Mouse (Mus musculus): Measurements from ENCODE around the gene Cebpb. TPM values are rescaled to one million over a fixed set of nuclear protein-coding genes. Genes with fewer than 3 reads are reported as not detected.

Cebpb gene
- polyA plus RNA-seq, 1 experiment from 2014 or later = 5.7 TPM

GRCm38 (mm10) chr2:167687651-167688101 is 1.0 kb upstream of the Cebpb start:
- H3K9ac ChIP-seq = no peak overlapping the region
- H3K4me1 ChIP-seq = peaks cover 36% of the 10 kb centered on the region
- peaks cover 25% of the 10 kb centered on the region for H3K27me3 ChIP-seq
- WGBS = 60% methylated on average over 11 of the region's 11 CpGs
- H3K36me3 ChIP-seq = no peaks in the 10 kb centered on the region
- no peak for ATAC-seq (replicated peaks; ENCODE audit: low FRiP score)
- H3K9me3 ChIP-seq (replicated peaks) = no peaks in the 10 kb centered on the region
- H3K27ac ChIP-seq = no peak overlapping the region
- no peak overlapping the region for H3K4me2 ChIP-seq
- no peak overlapping the region for H3K4me3 ChIP-seq (replicated peaks)

GRCm38 (mm10) chr2:167688126-167688497 is 603 bp upstream of the Cebpb start:
- WGBS = 23% methylated on average over 12 of the region's 12 CpGs
- Histone ChIP-seq H3K4me3 (replicated peaks) (peak overlapping the region; percentile 78), H3K4me2 (peak overlapping the region; percentile 99), H3K9me3 (replicated peaks) (no peaks in the 10 kb centered on the region), H3K27me3 (peaks cover 25% of the 10 kb centered on the region), H3K27ac (0 out of 2 replicates have a peak overlapping the region, but pooled peaks have one; percentile 76), H3K4me1 (peaks cover 36% of the 10 kb centered on the region), H3K9ac (peak overlapping the region; percentile 66; the same call in 1 of the 2 replicates), H3K36me3 (no peaks in the 10 kb centered on the region)
- no peak for ATAC-seq (replicated peaks; ENCODE audit: low FRiP score)

- ATAC-seq (replicated peaks; ENCODE audit: low FRiP score) = peak; percentile 20; the same call in 1 of the 2 replicates
- Histone ChIP-seq H3K4me1 (peaks cover 36% of the 10 kb centered on the region), H3K27me3 (peaks cover 23% of the 10 kb centered on the region), H3K9me3 (replicated peaks) (no peaks in the 10 kb centered on the region), H3K4me3 (replicated peaks) (peak within 1 kb of the TSS; percentile 78), H3K4me2 (peak within 1 kb of the TSS; percentile 99), H3K9ac (peak within 1 kb of the TSS; percentile 66), H3K36me3 (no peaks in the 10 kb centered on the region), H3K27ac (peak within 1 kb of the TSS; percentile 76)
- under 1% methylated on average over 98 of the region's 99 CpGs for WGBS
Measured at GRCm38 (mm10) chr2:167689501-167690218, 945 bp downstream of the Cebpb start, which contains the start of gene Tmem189. TSS of gene Tmem189 (minus strand) at chr2:167689822.

- Histone ChIP-seq H3K9ac (peak overlapping the region; percentile 66; the same call in 1 of the 2 replicates), H3K9me3 (replicated peaks) (0 out of 2 replicates have a peak, but pooled peaks cover 4% of the 10 kb centered on the region), H3K36me3 (no peaks in the 10 kb centered on the region), H3K27ac (no peak overlapping the region), H3K4me2 (peak overlapping the region; percentile 99), H3K27me3 (peaks cover 22% of the 10 kb centered on the region), H3K4me1 (peaks cover 36% of the 10 kb centered on the region), H3K4me3 (replicated peaks) (peak overlapping the region; percentile 78)
- WGBS = 49% methylated on average over 15 of the region's 15 CpGs
- ATAC-seq (replicated peaks; ENCODE audit: low FRiP score) = no peak
Measured at GRCm38 (mm10) chr2:167690219-167690961, 1.7 kb downstream of the Cebpb start.

- ATAC-seq (replicated peaks; ENCODE audit: low FRiP score) = no peak
- 80% methylated on average over 12 of the region's 12 CpGs for WGBS
- peak overlapping the region; percentile 99 for H3K4me2 ChIP-seq
- H3K9ac ChIP-seq = no peak overlapping the region
- H3K4me1 ChIP-seq = peaks cover 38% of the 10 kb centered on the region
- H3K27me3 ChIP-seq = peaks cover 22% of the 10 kb centered on the region
- no peak overlapping the region for H3K27ac ChIP-seq
- 0 out of 2 replicates have a peak, but pooled peaks cover 5% of the 10 kb centered on the region for H3K9me3 ChIP-seq (replicated peaks)
- H3K36me3 ChIP-seq = no peaks in the 10 kb centered on the region
- H3K4me3 ChIP-seq (replicated peaks) = peak overlapping the region; percentile 78
Measured at GRCm38 (mm10) chr2:167690962-167691311, 2.2 kb downstream of the Cebpb start.

GRCm38 (mm10) chr2:167691410-167691809 is 2.7 kb downstream of the Cebpb start:
- no peak for ATAC-seq (replicated peaks; ENCODE audit: low FRiP score)
- 91% methylated on average over 6 of the region's 6 CpGs for WGBS
- peaks cover 43% of the 10 kb centered on the region for H3K4me1 ChIP-seq
- no peaks in the 10 kb centered on the region for H3K36me3 ChIP-seq
- no peak overlapping the region for H3K9ac ChIP-seq
- H3K4me3 ChIP-seq (replicated peaks) = no peak overlapping the region
- 0 out of 2 replicates have a peak, but pooled peaks cover 5% of the 10 kb centered on the region for H3K9me3 ChIP-seq (replicated peaks)
- H3K27ac ChIP-seq = no peak overlapping the region
- H3K27me3 ChIP-seq = peaks cover 20% of the 10 kb centered on the region
- 0 out of 2 replicates have a peak overlapping the region, but pooled peaks have one; percentile 19 for H3K4me2 ChIP-seq

GRCm38 (mm10) chr2:167691871-167692661 is 3.4 kb downstream of the Cebpb start:
- no peak overlapping the region for H3K27ac ChIP-seq
- 0 out of 2 replicates have a peak overlapping the region, but pooled peaks have one; percentile 19 for H3K4me2 ChIP-seq
- peaks cover 43% of the 10 kb centered on the region for H3K4me1 ChIP-seq
- H3K36me3 ChIP-seq = no peaks in the 10 kb centered on the region
- 0 out of 2 replicates have a peak, but pooled peaks cover 5% of the 10 kb centered on the region for H3K9me3 ChIP-seq (replicated peaks)
- WGBS = 89% methylated on average over 14 of the region's 14 CpGs
- H3K27me3 ChIP-seq = peaks cover 15% of the 10 kb centered on the region; the same call in 1 of the 2 replicates
- H3K4me3 ChIP-seq (replicated peaks) = no peak overlapping the region
- no peak for ATAC-seq (replicated peaks; ENCODE audit: low FRiP score)
- H3K9ac ChIP-seq = no peak overlapping the region

GRCm38 (mm10) chr2:167692831-167693230 is 4.1 kb downstream of the Cebpb start:
- ATAC-seq (replicated peaks; ENCODE audit: low FRiP score) = no peak
- Histone ChIP-seq H3K4me2 (no peak overlapping the region), H3K27me3 (peaks cover 8% of the 10 kb centered on the region; the same call in 1 of the 2 replicates), H3K9ac (no peak overlapping the region), H3K9me3 (replicated peaks) (0 out of 2 replicates have a peak, but pooled peaks cover 5% of the 10 kb centered on the region), H3K4me1 (peaks cover 45% of the 10 kb centered on the region), H3K36me3 (no peaks in the 10 kb centered on the region), H3K27ac (no peak overlapping the region), H3K4me3 (replicated peaks) (no peak overlapping the region)
- WGBS = 62% methylated on average over 3 of the region's 3 CpGs

GRCm38 (mm10) chr2:167693540-167693939 is 4.8 kb downstream of the Cebpb start:
- no peak for ATAC-seq (replicated peaks; ENCODE audit: low FRiP score)
- H3K36me3 ChIP-seq = no peaks in the 10 kb centered on the region
- no peak overlapping the region for H3K27ac ChIP-seq
- H3K27me3 ChIP-seq = peaks cover 6% of the 10 kb centered on the region; the same call in 1 of the 2 replicates
- H3K4me3 ChIP-seq (replicated peaks) = no peak overlapping the region
- H3K9me3 ChIP-seq (replicated peaks) = 0 out of 2 replicates have a peak, but pooled peaks cover 5% of the 10 kb centered on the region
- peaks cover 43% of the 10 kb centered on the region for H3K4me1 ChIP-seq
- no peak overlapping the region for H3K9ac ChIP-seq
- WGBS = 89% methylated on average over 2 of the region's 2 CpGs
- H3K4me2 ChIP-seq = no peak overlapping the region

GRCm38 (mm10) chr2:167694244-167694643 is 5.5 kb downstream of the Cebpb start:
- no peak overlapping the region for H3K4me2 ChIP-seq
- H3K27ac ChIP-seq = no peak overlapping the region
- H3K9me3 ChIP-seq (replicated peaks) = 0 out of 2 replicates have a peak, but pooled peaks cover 5% of the 10 kb centered on the region
- no peak for ATAC-seq (replicated peaks; ENCODE audit: low FRiP score)
- H3K27me3 ChIP-seq = peaks cover 6% of the 10 kb centered on the region; the same call in 1 of the 2 replicates
- no peak overlapping the region for H3K4me3 ChIP-seq (replicated peaks)
- 78% methylated on average over 1 of the region's 1 CpGs for WGBS
- H3K4me1 ChIP-seq = peaks cover 39% of the 10 kb centered on the region
- no peaks in the 10 kb centered on the region for H3K36me3 ChIP-seq
- no peak overlapping the region for H3K9ac ChIP-seq

- Histone ChIP-seq H3K4me2 (no peak overlapping the region), H3K36me3 (no peaks in the 10 kb centered on the region), H3K4me1 (peaks cover 32% of the 10 kb centered on the region), H3K4me3 (replicated peaks) (no peak overlapping the region), H3K27me3 (peaks cover under 1% of the 10 kb centered on the region; the same call in 1 of the 2 replicates), H3K9ac (no peak overlapping the region), H3K9me3 (replicated peaks) (0 out of 2 replicates have a peak, but pooled peaks cover 5% of the 10 kb centered on the region), H3K27ac (no peak overlapping the region)
- ATAC-seq (replicated peaks; ENCODE audit: low FRiP score) = no peak
- WGBS = 95% methylated on average over 7 of the region's 7 CpGs
Measured at GRCm38 (mm10) chr2:167694963-167695362, 6.2 kb downstream of the Cebpb start.
